Mouse (Mus musculus) MEL (cell line): ENCODE measurements around the gene Ms4a3.

Experiments
- CHD1 ChIP-seq: IDR thresholded peaks from 2 replicates; pipeline ENCODE4 v1.6.1; 2012; ENCODE audit warnings: low read depth, mild to moderate bottlenecking, inconsistent platforms, low read length, improper control_type of control experiment
- CTCF ChIP-seq, 3 experiments: IDR thresholded peaks in 2 of 3; conservative IDR thresholded peaks in 1 of 3; 2 replicates each; pipeline ENCODE4 v1.5.1; 2011 to 2012; ENCODE audit warnings: low read length in 3 of 3, low read depth in 2 of 3, mild to moderate bottlenecking in 2 of 3, improper control_type of control experiment in 1 of 3, inconsistent platforms in 1 of 3, mixed read lengths in 1 of 3, moderate library complexity in 1 of 3; ENCODE audit not compliant: control insufficient read depth in 1 of 3, insufficient read depth in 1 of 3, poor library complexity in 1 of 3, severe bottlenecking in 1 of 3
- GATA1 ChIP-seq: IDR thresholded peaks from 2 replicates; pipeline ENCODE4 v1.6.1; 2011; ENCODE audit warnings: low read depth, low read length, improper control_type of control experiment
- JUND ChIP-seq: IDR thresholded peaks from 2 replicates; pipeline ENCODE4 v1.6.1; 2011; ENCODE audit warnings: low read depth, mild to moderate bottlenecking, improper control_type of control experiment, low read length
- MYC ChIP-seq: IDR thresholded peaks from 2 replicates; pipeline ENCODE4 v1.6.1; 2011; ENCODE audit warnings: low read depth, mild to moderate bottlenecking, low read length, improper control_type of control experiment, moderate library complexity

DNA sequence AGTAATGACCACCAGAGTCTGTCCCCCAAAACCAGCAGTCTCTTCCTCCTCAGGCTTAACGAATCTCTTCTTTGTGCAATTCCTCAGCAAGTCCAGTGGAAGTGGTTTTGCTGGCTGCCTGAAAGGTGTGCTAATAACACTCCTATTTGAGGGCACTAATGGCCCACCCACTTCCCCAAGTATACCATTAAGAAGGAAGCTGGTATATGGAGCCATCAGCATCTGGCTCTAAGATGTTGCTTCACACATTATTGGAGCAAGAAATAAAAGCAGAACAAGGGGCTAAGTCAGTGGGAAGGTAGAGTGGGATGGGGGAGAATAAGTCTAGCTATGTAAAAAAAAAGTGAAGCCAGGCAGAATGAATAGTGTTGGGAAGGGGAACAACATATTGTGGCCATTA lies at the start of gene Ms4a3:
- TF ChIP-seq GATA1 (no peak), CHD1 (no peak), JUND (no peak), MYC (no peak), CTCF (IDR thresholded peaks at IDR 0.05 in 2 of 3, conservative IDR thresholded peaks at IDR 0.05 in 1 of 3; ENCODE audit: control insufficient read depth in 1 of 3, insufficient read depth in 1 of 3, low read depth in 2 of 3, low read length in 3 of 3, poor library complexity in 1 of 3, severe bottlenecking in 1 of 3) (no peak)
